ENCODE assay signal across 8 mouse cellular contexts in genomic region chr11:76945386-76946202, GRCm38 (mm10). TPM values are rescaled to one million over a fixed set of nuclear protein-coding genes. Genes with fewer than 3 reads are reported as not detected.
DNase-seq lines count a peak whose midpoint lies in the region; ATAC-seq and TF ChIP-seq lines count a peak whose summit lies in the region.

No protein-coding gene starts in this region.

- ATAC-seq in cerebellum, adult (ENCODE audit: insufficient number of reproducible peaks, low FRiP score, low TSS enrichment) = peak; percentile 74
- ATAC-seq in forebrain, embryonic 14.5 days = peak; percentile 96
- ATAC-seq in neutrophil, adult 5-6 weeks (ENCODE audit: extremely low read depth, insufficient number of reproducible peaks, low FRiP score, poor library complexity, severe bottlenecking) = peak; percentile 82

- H3K36me3 ChIP-seq in ES-Bruce4 (ENCODE audit: control insufficient read depth, insufficient read depth, low read length, poor library complexity, severe bottlenecking) = peaks cover 5% of the 10 kb centered on the region; the same call in 1 of the 2 replicates
- peaks cover 10% of the 10 kb centered on the region; the same call in 1 of the 2 replicates for H3K36me3 ChIP-seq in forebrain, embryonic 14.5 days (ENCODE audit: control insufficient read depth, insufficient read depth, low read length)

- TF ChIP-seq CTCF in ES-Bruce4 (IDR thresholded peaks at IDR 0.05; ENCODE audit: low read depth, low read length) = no peak
- TF ChIP-seq CTCF in lung, adult 2 months (IDR thresholded peaks at IDR 0.05; ENCODE audit: insufficient read depth, low read length) = no peak

- under 1% methylated on average over 57 of the region's 58 CpGs for WGBS in forebrain, embryonic 14.5 days
- 1% methylated on average over 58 of the region's 58 CpGs for WGBS in lung, adult 2 months

- H3K9ac ChIP-seq in ES-Bruce4 (ENCODE audit: low read depth, poor library complexity, severe bottlenecking) = peak overlapping the region; percentile 83
- H3K9ac ChIP-seq in forebrain, embryonic 14.5 days (ENCODE audit: low read length) = peak overlapping the region; percentile 89

- no peaks in the 10 kb centered on the region for H3K27me3 ChIP-seq in ES-Bruce4 (ENCODE audit: control insufficient read depth, insufficient read depth, low read length, poor library complexity, severe bottlenecking)
- no peaks in the 10 kb centered on the region for H3K27me3 ChIP-seq in forebrain, embryonic 14.5 days (replicated peaks; ENCODE audit: control insufficient read depth, insufficient read depth, low read length)

- H3K4me2 ChIP-seq in forebrain, embryonic 14.5 days (ENCODE audit: low read length) = peak overlapping the region; percentile 85

- intact Hi-C loops in heart, postnatal 25 days (cut with DNase I) = loop anchor here (5.0 kb wide), 1 partner anchor 48 kb away; no protein-coding TSS in a partner anchor

- TF ChIP-seq POLR2A in ES-Bruce4 (IDR thresholded peaks at IDR 0.05; ENCODE audit: insufficient read depth, low read length) = peak; percentile 73
- peak; percentile 77 for TF ChIP-seq POLR2A in lung, adult 2 months (IDR thresholded peaks at IDR 0.05; ENCODE audit: borderline replicate concordance, extremely low read depth, low read depth, low read length)

- DNase-seq in forebrain, embryonic 14.5 days (ENCODE audit: low spot score) = peak; percentile 89
- peak; percentile 87 for DNase-seq in heart, postnatal 25 days (ENCODE audit: low spot score)
- DNase-seq in layer of hippocampus, adult 18-20 months (ENCODE audit: low spot score in 2 of 2) = peak; percentile 85 to 94
- DNase-seq in lung, adult 2 months = peak; percentile 96
- DNase-seq in thymus, adult 18-20 months = peak; percentile 84 to 88

- no peaks in the 10 kb centered on the region for H3K9me3 ChIP-seq in ES-Bruce4 (replicated peaks; ENCODE audit: control insufficient read depth, insufficient read depth, low read length, poor library complexity, severe bottlenecking)
- no peaks in the 10 kb centered on the region for H3K9me3 ChIP-seq in forebrain, embryonic 14.5 days (replicated peaks; ENCODE audit: control insufficient read depth, low read length)

- peak overlapping the region; percentile 53 for H3K27ac ChIP-seq in ES-Bruce4 (ENCODE audit: insufficient read depth, low read length)
- H3K27ac ChIP-seq in forebrain, embryonic 14.5 days (ENCODE audit: low read depth, low read length) = peak overlapping the region; percentile 79

- TF ChIP-seq EP300 in ES-Bruce4 (IDR thresholded peaks at IDR 0.05; ENCODE audit: insufficient read depth, low read depth, low read length) = no peak

- H3K4me3 ChIP-seq in ES-Bruce4 (ENCODE audit: low read depth, low read length) = peak overlapping the region; percentile 86
- H3K4me3 ChIP-seq in forebrain, embryonic 14.5 days (ENCODE audit: low read depth, low read length) = peak overlapping the region; percentile 73
- H3K4me3 ChIP-seq in lung, adult 2 months (replicated peaks; ENCODE audit: extremely low read depth, low read depth, low read length) = peak overlapping the region; percentile 93

- no peaks in the 10 kb centered on the region for H3K4me1 ChIP-seq in ES-Bruce4 (ENCODE audit: control insufficient read depth, insufficient read depth, low read length)
- peaks cover 10% of the 10 kb centered on the region for H3K4me1 ChIP-seq in forebrain, embryonic 14.5 days (ENCODE audit: control insufficient read depth, insufficient read depth, low read length)
- peaks cover 8% of the 10 kb centered on the region for H3K4me1 ChIP-seq in lung, adult 2 months (ENCODE audit: control insufficient read depth, insufficient read depth, low read length)

RNA-seq across cellular contexts. Expression of gene Blmh, which starts 21.0 kb away (rescaled TPM):
- polyA plus RNA-seq in ES-Bruce4 (2011; ENCODE audit: insufficient read depth, insufficient read length, low read depth, missing spikeins) = 133 and 141 TPM in 2 replicates
- 110 and 119 TPM in 2 replicates for polyA plus RNA-seq in forebrain, embryonic 14.5 days (2014; fragmentation: Nextera tagmentation; extraction: Ambion mirVana)
- total RNA-seq in heart, postnatal 25 days (2021) = 10 to 100 TPM; 36.8 to 41.5 TPM
- total RNA-seq in layer of hippocampus, adult 18-20 months (2021) = 10 to 100 TPM; 47.4 to 54.4 TPM
- polyA plus RNA-seq in lung, adult 2 months (2012; rRNA removed) = 10.4 and 20.1 TPM in 2 replicates
- total RNA-seq in neutrophil, adult 5-6 weeks (2017) = 61.8 and 71.1 TPM in 2 replicates

RNA-seq across cellular contexts. Expression of gene Tmigd1, which starts 43.6 kb away (rescaled TPM):
- polyA plus RNA-seq in ES-Bruce4 (2011; ENCODE audit: insufficient read depth, insufficient read length, low read depth, missing spikeins) = not detected in 2 replicates
- polyA plus RNA-seq in forebrain, embryonic 14.5 days (2014; fragmentation: Nextera tagmentation; extraction: Ambion mirVana) = not detected in 2 replicates
- under 1 TPM; 0.45 to 0.47 TPM for total RNA-seq in heart, postnatal 25 days (2021)
- total RNA-seq in layer of hippocampus, adult 18-20 months (2021) = not detected
- 0.10 and 0.39 TPM in 2 replicates for polyA plus RNA-seq in lung, adult 2 months (2012; rRNA removed)
- total RNA-seq in neutrophil, adult 5-6 weeks (2017) = not detected in 2 replicates

RNA-seq across cellular contexts. Expression of gene Slc6a4, which starts 52.8 kb away (rescaled TPM):
- not detected in 2 replicates for polyA plus RNA-seq in ES-Bruce4 (2011; ENCODE audit: insufficient read depth, insufficient read length, low read depth, missing spikeins)
- polyA plus RNA-seq in forebrain, embryonic 14.5 days (2014; fragmentation: Nextera tagmentation; extraction: Ambion mirVana) = 0.10 and 0.46 TPM in 2 replicates
- total RNA-seq in heart, postnatal 25 days (2021) = under 1 TPM; 0.52 to 0.67 TPM
- not detected for total RNA-seq in layer of hippocampus, adult 18-20 months (2021)
- 6.1 and 9.5 TPM in 2 replicates for polyA plus RNA-seq in lung, adult 2 months (2012; rRNA removed)
- 4.4 and 5.2 TPM in 2 replicates for total RNA-seq in neutrophil, adult 5-6 weeks (2017)

Comparison
In these comparisons a context has a peak if more than half of its experiments do, and no peak if none do; other contexts are left out.
1. Peak in every context shown above with its lines: DNase-seq, ATAC-seq, H3K4me3 ChIP-seq and H3K27ac ChIP-seq.